Mouse (Mus musculus) cerebral cortex, adult 2 months (tissue): ENCODE results near the gene Trim37.

Experiments
- WGBS: fragments of 180-500 bp; shearing (Covaris S2); methylation state at CpG from one replicate; pipeline ENCODE4 v1.1.7; 2018; 5-methylcytosine and 5-hydroxymethylcytosine counted together

Trim37 gene

DNA sequence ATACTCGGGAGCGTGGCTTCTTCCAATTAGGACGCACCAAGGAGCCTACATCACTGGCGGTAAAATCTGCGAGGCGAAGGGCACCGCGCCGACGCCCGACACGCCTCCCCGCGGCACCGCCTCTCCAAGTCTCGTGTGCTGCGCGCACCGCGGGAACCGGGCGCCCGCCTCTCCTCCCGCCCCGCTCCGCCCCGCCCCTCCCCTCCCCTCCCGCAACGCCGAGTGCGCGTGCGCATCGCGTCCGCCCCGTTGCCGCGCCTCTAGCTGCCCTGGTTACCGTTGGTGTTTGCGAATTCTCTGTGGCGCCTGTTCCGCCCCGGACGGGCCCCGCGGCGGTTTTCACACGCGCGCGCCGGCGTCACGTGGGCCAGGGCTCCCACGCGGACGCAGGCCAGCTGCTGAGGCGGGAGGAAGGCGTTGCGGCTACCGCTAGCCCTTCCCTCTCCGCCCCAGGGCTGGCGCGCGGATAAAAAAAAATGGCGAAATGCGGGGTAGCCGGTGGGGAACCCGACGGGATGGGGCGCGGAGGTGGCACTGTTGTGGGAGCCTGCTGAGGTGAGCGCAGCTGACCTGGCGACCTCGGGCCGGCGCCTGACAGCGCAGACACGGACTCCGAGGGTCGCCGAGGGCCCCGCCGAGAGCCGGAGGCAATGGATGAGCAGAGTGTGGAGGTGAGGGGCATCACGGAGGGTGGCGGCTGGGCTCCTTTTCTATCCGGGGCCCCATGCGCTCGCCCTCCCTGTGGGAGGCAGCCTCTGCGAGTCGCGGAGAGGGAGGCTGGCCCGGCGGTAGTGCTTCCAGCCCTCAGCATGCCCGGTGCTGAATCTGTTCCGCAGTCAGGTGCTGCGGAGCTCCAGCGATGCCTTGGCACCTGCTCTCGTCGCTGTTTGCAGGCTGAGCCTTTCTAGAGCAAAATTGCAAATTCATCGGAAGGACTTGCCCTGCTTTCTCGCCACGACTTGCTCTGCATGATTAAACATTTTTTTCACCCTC lies at the start of gene Trim37:
Gene Trim37, plus strand, starts transcription at position 254 of the 993 bp plus-strand sequence.
- WGBS, result under 1% methylated on average over 99 of the region's 105 CpGs

DNA sequence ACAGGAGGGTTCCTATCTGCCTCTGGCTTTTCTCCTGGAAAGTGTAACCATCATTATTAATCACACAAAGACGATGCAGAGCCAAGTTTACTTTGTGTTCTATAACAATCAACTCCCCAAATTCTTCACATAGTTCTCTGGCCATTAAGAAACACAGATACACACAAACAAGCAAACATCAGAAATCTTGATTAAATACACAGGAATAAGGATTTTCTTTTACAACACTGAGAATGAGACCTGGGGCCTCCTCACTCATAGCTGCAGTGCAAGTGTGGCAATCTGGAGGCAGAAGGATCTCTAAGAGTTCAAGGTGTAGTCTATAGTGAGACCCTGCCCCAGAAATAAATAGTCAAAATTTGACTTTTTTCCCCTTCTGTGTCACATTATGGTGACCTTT lies 43.2 kb upstream of the Trim37 start:
- WGBS, result 72% methylated on average over 1 of the region's 1 CpGs

DNA sequence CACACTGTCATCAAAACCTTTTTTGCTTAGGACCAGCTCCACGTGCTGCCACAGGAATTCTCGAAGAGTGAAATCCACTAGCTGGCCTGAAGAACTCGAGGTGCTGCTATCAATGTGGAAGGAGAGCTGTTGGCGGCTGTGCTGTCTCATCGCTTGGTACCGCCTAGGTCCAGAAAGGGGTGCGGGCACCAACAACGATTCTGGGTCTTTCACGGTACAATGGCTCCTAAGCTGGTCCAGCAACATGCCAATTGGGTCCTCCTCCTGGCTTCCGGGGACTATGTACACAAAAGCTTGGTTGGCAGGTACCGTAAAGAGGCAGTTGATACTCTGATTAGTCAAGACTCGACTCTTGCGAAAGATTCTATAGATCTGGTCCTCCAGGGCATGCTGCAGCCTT lies 41.4 kb upstream of the Trim37 start:
- WGBS, result 90% methylated on average over 13 of the region's 13 CpGs

DNA sequence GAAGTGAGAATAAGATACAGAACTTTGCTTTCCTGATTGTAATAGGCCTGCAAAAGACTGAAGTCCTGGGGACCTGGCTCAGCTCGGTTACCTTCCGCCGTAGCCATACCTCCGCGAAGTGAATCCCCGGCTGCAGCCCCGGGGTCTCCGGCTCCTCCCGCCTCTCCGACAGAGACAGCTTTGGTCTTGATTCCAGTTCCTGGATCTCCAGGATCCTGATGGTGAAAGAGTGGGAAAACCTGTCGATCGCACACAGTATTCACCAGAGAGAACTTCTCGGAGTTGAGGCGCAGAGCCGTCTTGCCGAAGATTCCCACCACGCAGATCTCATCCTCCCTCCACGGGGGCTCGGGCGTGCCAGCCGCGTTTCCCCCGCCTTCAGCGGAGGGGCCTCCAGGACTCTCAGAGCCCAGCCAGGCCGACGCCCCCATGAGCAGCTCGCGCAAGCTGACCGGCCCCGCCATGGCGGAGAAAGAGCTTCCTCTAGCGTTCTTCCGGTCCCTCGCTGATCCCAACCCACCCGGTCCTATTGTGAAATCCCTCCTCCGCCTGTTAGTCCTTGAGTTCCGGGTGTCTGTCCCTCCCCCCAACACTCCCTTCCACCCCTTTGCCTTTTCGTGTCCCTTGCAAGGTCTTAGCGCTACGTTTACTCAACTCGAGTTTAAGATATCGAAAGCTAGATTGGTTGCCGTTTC lies 40.4 kb upstream of the Trim37 start, which contains the start of gene Smg8:
Gene Smg8, minus strand, starts transcription at position 485 of the 695 bp plus-strand sequence.
- 1% methylated on average over 43 of the region's 43 CpGs for WGBS

DNA sequence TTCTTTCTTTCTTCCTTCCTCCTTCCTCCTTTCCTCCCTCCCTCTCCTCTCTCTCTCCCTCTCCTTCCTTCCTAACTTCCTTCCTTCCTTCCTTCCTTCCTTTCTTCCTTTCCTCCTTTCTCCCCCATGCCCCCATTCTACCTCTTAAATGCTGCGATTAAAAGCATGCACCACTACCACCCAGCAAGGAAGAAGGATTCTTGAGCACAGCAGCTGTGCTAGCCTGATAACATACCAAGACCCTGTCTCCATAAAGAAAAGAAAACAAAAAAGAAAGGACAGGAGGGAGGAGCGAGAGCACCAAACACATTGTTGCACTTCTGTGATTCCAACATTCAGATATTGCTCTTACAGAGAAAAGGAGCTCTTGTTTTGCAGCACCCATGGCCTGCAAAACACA lies 39.7 kb upstream of the Trim37 start:
- 63% methylated on average over 2 of the region's 2 CpGs for WGBS

DNA sequence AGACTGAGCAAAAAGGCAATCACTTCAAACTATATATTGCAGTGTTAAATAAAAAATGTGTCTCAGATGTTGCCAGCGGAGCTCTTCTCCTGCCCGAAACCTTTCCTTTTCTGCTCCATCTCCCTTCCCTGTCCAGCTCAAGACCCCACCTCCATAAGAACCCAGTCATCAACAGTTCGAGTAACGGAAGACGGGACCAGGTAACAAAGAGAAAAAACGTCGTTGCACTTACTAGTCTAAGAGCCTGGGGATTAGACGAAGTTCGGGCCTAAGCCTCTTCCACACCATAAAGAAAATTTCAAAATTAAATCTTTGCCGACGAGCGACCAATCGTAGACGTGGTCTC lies 18.5 kb upstream of the Trim37 start, which contains the start of gene Prr11:
Gene Prr11, minus strand, starts transcription at position 300 of the 346 bp plus-strand sequence.
- under 1% methylated on average over 14 of the region's 14 CpGs for WGBS

DNA sequence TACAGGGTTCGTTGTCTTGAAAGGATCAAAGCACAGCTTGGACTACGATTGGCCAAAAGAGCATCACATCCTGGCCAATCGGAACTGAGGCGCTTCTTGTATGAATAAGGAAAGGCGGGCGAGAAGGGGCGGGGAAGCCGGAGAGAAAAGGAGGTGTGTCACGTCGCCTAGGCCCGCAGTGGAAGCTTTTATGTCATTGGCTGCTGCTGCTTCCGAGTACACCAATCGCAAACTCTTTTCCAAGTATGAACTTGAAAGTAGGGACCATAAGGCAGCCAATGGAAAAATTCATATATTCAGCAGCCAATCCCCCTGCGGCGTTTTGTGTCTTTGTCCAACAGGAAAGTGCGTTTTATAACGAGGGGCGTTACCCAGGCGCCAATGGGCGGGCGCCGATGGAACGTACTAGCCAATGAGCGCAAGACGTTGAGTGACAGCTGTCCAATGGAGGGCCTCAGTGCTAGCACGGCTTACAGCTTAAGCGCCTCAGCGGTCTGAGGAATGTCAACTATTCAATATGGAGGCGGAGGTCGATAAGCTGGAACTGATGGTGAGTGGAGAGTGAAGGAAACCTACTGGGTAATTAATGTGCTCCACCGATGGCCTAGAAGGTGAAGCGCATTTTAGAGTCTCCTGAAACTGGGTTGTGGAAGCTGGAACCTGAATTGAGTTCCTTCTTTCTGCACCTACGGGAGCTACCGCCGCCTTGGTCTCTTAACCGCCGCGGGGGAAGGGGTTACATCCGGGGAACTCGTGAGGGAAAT lies 17.9 kb upstream of the Trim37 start, which contains the start of gene Ska2:
Gene Ska2, plus strand, starts transcription at position 480 of the 764 bp plus-strand sequence.
- under 1% methylated on average over 40 of the region's 40 CpGs for WGBS

DNA sequence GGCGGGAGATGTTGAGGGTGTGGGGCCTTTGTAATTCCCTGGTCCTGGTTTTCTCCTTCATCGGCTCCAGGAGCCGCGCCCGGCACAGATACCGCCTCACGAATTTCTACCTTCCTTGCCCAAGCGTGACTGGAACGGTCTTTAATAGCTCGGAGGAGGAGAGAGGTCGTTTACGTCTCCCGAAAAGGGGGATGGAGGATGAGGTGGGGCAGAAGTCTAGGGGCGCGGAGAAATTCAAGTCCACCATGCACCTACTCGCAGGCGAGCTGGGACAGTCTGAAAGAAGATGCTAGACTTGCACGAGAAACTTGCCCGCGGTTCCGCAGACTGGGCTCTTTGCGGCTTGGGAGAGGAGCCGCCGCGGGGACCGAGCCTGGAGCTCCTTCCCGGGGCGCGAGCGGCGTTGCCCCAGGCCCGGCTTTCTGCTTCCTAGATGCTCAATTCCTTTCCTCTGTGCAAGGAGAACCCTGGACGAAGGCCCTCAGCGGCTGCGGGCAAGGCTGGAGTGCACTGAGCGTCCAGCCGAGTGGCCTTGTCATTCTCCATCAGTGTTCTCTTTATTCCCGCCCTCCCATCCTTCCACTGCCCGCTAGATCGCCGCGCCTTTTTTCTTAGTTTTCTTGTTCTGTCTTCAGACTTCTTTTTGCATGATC lies 17.2 kb upstream of the Trim37 start:
- WGBS, result under 1% methylated on average over 42 of the region's 42 CpGs

DNA sequence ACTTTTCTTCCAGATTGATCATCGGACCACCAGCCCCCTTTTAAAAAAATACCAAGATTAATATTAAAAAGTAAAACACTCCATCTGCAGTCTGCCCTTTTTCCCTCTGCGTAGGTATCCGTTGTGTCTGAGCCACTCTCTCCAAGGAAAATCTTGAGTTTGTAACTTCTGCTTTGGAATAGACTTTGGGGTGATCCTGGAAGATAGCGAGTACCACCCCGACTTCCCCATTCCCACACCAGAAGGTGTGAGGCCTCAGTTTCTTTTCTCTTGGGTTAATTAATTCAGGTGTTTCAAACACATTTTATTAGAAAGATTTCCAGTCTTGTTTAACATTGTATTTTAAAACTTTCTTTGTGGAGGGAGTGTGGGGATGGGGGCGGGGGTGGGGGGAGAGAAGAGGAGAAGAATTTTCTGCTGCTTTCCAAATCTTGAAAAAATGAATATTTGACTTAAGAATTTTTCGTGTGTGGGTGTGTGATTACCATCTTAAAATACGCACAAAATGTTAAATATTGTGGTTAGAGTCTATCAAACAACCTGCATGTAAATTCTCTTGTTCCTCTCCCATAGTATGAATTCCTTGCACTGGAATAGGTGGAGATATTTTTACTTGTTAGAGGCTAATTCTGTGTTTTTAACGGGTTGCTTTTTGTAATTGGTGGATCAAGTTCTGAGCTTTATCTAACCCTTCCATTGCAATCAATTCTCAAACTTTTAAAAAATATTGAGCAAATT lies 16.5 kb upstream of the Trim37 start:
- WGBS, result 4% methylated on average over 9 of the region's 9 CpGs

DNA sequence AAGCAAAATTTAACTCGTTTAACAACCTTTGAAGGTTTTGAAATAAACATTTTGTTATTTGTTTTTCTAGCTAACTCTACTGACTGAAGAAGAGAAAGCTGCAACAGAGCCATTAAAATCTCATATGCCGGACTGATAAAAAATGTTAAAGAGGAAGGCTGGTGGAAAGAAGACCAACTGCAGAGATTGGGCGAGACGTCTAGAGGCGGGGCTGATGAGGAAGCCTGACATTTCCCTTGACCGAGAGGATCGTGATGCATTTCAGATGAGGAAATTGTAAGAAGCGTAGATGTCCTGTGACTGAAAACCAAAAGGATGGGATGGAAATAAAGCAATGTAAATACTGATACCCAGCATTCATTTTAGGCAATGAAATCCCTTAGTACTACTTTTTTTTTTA lies 5.0 kb upstream of the Trim37 start:
- WGBS, result 70% methylated on average over 8 of the region's 8 CpGs

DNA sequence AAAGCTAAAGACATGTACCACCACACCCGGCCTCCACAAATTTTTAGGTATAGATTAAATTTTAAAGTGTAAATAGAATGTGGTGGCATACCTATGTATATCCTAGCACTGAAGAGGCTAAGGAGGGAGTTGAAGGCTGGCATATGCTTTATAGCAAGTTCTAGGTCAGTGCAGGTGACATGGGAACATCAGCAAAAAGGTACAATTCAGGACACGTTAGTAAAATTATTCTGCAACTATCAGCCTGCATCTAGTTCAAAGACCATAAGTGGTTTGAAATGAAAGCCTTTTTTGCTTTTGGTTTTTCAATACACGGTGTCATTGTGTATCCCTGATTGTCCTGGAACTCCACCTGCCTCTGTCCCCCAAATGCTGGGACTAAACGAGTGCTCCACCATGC lies 1.3 kb upstream of the Trim37 start:
- WGBS, result 56% methylated on average over 4 of the region's 4 CpGs

DNA sequence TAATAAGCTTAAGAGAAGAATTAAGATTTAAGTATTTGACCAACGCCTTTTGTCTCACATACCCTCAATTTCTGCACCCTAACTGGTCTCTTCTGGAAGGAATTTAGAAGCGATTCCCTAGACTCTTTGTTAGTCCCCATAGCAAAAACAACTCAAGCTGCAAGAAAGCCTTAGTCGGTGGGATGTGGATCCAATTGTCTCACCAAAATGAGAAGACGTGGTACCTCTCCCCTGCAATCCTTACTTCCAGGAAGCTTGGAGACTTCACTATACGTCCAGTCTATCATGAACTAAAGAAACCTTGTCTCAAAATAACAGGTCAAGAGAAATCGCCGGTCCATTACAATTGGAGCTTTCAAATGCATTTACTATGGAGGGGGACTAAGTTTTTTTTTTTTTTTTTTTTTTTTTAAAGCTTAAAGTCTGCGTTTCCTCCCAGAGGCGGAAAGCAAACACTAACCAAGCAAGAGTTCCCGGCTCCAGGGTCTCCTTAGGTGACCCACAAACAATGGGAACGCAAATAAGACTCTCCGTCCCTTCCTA lies 525 bp upstream of the Trim37 start:
- WGBS, result 1% methylated on average over 12 of the region's 12 CpGs

DNA sequence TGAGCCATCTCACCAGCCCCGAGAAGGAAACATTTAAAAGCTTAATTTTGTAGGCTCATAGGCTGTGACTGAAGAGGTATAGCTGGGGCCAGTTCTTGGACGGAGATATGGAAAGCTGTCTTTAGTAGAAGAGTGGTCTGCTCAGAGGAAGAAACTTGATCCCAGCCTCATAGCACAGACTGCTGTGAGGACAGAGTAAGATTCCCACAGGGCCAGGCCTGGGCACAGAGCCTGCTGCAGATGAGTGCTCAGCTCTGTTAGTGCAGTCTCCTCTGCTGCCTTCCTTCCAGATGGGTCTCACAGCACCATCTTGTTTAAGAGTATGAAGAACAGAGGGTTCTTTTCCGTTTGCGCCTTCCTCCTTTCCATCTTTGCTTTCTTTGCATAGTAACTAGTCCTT lies 9.4 kb downstream of the Trim37 start:
- 73% methylated on average over 4 of the region's 4 CpGs for WGBS

DNA sequence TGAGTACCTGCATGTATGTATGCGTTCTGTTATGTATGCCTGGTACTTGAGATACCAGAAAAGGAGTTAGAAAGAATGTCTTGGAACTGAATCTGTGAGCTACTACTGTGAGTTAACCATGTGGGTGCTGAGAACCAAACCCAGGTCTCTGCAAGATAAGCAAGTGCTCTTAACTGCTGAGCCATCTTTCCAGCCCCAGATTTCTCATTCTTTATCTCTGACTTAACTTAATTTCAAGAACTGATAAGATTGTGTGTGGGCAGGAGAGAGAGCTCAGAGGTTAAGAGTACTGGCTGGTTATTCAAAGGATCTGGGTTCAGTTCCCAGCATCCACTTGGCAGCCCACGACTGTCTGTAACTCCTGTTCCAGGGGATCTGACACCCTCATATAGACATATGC lies 31.1 kb downstream of the Trim37 start:
- WGBS, result 95% methylated on average over 2 of the region's 2 CpGs

DNA sequence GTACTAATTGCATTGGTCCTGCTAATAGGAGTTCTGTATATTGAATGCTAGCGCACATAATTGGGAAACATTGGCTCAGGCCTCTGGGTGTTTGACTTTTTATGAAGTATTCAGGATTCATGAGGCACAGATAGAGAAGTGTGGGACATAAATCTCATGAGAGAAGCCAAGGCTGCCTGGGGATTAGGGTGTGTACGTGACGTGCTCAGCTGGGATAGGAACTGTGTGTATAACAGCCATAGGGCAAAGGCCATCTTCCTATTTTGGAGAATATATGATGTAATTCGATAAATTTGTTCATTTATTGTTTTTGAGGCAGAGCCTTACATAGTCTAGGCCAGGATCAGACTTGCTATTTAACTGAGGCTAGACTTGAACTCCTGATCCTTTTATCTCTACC lies 35.8 kb downstream of the Trim37 start:
- 97% methylated on average over 4 of the region's 4 CpGs for WGBS

DNA sequence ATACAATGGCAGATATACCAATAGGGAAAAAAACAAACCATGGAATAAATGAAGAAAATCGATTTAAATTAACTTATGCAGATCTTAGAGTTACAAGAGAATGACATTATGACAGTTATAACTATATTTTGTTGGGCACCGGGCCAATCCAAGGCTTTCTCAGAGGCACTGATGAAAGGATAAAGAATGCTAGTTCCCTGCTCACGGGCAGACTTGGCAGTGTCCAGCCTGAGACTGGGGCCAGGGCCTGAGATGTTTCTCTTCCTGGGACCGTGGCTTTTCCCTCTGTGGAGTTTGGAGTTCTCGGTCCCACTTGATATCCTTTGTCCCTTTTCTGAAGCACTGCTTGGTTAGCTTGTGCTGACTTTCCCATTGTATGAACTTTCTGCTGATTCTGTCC lies 46.7 kb downstream of the Trim37 start:
- 77% methylated on average over 5 of the region's 5 CpGs for WGBS

DNA sequence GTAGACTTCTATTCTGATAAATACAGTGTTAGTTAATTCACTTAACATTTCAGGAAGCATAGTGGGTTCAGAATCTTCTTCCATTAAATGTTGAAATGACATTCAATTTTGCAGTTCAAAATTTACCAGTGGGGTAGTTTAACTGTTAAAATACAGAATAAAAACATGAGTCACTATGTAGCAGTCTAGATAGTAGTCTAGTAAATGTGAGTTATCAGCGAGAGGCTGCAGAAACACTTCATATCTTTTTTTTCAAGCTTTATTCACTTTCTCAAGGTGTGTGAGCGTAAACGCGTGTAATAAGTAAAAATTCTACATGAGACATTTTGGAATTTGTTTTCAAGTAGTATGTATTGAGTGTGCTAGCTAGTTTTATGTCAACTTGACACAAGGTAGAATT lies 48.2 kb downstream of the Trim37 start:
- WGBS, result 97% methylated on average over 4 of the region's 4 CpGs

DNA sequence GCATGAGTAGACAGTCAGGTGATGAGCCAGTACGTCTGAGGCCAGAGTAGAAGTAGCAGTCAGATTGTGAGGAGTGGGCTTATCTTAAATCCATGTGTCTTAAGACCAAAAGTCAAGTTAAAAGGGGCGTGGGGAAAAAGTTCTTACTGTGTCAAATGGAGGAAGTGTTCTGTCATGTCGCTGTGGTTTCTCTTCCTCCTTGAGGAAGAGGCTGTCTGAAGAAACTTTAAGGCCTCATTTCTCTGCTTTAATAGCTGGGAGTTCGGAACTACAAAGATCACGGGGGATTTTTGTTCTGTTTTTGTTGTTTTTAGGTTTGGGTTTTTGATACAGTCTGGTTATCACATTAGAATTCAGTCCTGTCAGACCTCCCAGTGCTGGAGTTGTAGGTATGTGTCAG lies 85.4 kb downstream of the Trim37 start:
- 82% methylated on average over 5 of the region's 5 CpGs for WGBS

DNA sequence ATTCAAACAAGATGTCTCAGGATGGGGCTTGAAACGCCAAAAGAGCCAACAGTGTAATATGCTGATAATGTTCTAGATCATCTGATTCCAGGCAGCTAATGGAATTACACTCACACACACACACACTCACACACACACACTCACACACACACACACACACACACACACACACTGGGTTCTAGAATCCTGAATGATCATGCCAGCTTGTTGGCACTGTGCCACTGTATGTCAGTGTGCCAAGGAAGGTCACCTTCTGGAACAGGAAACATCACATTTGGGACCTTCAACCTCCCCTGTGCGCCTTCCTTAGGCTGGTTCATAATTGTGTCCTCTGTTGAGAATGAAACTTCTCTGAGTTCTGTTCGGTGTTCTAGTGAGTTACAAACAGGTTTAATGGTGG lies 95.8 kb downstream of the Trim37 start:
- WGBS, result 72% methylated on average over 3 of the region's 3 CpGs

DNA sequence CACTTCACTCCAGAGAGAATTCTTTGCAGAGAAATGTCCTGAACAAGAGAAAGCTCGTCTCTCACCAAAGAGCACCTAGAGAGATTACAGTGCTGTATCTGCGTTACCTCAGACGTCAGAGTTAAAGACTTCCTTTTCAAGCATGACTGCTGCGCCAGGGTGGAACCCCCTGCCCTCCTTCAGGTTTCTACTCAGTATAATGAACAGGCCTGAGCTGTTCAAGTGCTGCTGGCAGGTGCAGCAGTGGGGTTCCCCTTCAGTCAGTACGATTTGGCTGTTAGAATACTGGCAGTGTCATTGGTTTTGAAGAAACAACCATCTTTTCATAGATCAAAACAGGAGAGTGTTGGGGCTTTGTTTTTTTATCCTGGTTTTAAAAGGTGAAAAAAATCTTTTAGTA lies 100.2 kb downstream of the Trim37 start:
- 74% methylated on average over 5 of the region's 5 CpGs for WGBS
